Mouse (Mus musculus) adrenal gland, postnatal 14 days (tissue): ENCODE results near the gene Thap4. TPM values are rescaled to one million over a fixed set of nuclear protein-coding genes. Genes with fewer than 3 reads are reported as not detected.

Experiments used
- DNase-seq: peaks from one replicate; pipeline ENCODE4 v3.0.0; 2021; ENCODE audit warnings: mixed read lengths
- total RNA-seq: library from RNA; stranded (reverse); gene quantifications from 2 replicates; pipeline ENCODE4 v1.2.3, GENCODE M21; 2021

The Thap4 gene
- total RNA-seq, 1 experiment from 2014 or later: 45.8 TPM

GRCm38 (mm10) chr1:93746179-93746578, 8.5 kb downstream of the Thap4 start:
- peak; percentile 25 for DNase-seq

DNA sequence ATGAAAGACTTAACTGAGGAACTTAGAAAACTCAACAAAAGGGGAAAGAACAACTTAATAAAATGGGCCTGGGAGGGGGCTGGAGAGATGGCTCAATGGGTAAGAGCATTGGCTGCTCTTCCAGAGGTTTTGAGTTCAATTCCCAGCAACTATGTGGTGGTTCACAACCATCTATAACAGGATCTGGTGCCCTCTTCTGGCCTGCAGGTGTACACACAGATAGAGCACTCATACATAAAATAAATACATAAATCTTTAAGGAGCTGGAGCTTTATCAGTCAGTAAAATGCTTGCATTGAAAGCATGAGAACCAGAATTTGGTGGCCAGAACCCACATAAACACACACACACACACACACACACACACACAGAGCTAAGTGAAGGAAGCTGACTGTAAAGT, 11.8 kb downstream of the Thap4 start:
- no peak for DNase-seq

DNA sequence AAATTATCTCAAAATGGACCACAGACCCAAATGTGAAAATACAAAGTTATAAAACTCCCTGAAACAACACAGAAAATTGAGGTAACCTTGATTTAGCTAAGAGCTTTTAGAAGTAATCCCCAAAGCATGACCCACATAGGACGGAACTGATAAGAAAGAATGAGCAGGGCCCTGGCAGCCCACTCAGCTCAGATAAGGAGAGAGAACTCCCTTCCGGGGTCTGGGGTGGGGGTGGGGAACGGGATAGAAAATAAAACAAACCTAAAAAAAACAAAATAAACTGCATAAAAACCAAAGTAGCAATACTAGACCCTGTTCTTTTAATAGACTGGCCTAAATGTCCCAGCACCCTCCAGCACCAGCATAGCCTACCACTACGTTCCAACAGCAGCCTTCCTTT, 12.7 kb downstream of the Thap4 start:
- no peak for DNase-seq

DNA sequence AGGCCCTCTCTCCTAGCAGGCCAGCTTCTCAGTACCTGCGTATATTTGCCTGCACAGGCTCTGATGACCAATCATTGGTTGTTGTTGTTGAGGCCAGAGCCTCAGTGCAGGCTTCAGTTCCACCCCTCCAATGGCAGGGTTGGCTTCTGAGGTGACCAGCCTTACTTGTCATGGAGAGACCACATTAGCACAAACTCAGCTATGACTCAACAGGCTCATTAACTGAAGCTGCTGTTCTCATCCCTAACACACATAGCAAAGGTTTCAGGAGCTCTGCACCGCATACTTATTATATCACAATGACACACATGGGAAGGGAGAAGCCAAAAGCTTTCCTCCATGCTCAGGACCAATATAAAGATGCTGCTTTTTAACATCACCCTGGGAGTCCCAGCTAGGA, 14.0 kb downstream of the Thap4 start:
- DNase-seq: no peak

DNA sequence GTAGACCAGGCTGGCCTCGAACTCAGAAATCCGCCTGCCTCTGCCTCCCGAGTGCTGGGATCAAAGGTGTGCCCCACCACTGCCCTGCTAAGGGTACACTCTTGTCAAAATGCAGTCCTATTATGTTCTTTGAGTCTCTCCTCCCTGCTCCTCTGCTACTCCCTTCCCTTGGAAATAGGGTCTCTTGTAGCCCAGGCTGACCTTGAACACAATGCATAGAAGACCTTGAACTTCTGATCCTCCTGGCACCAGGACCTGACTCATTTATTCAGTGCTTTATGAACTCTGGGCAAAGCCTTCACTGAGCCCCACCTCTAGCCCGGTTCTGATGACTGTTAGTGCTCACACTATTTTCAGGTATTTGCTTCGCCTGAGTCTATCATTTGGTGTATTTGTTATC, 17.0 kb downstream of the Thap4 start:
- DNase-seq: no peak

DNA sequence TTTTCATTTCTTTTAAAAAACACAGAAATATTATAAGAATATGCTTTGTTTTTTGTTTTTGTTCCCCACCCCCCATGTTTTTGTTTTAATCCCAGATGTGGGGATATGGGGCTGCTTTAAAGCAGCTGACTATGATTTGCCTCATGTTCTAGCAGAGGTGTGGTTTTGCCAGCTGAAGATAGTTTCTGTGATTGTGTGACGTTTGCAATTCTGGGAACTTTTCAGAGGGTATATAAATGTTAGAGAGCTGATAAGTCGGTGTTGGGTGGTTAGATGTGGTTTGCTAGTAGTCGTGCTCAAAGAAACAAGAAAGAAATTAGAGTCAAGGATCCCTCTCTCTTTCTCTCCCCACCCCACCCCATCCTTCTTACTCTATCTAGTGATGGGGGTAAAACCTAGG, 18.8 kb downstream of the Thap4 start:
- no peak for DNase-seq

DNA sequence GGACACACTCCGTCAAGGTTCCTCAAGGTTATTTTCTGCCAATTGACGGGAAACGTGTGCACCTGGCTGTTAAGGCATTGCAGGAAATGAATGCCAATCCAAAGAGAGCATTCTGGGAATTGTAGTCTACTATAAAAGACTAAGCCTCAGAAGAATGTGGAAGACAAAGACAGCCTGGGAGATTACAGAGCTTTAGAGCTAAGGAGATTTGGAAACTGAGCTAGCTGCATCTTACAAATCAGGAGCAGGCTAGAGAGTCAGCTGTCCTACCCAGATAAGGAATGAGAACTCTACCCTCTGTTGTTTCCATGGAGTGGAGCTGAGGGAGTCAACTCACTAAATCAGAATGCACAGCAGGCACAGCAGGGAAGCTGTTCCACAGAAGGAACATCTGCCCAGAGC, 22.8 kb downstream of the Thap4 start:
- DNase-seq: no peak

DNA sequence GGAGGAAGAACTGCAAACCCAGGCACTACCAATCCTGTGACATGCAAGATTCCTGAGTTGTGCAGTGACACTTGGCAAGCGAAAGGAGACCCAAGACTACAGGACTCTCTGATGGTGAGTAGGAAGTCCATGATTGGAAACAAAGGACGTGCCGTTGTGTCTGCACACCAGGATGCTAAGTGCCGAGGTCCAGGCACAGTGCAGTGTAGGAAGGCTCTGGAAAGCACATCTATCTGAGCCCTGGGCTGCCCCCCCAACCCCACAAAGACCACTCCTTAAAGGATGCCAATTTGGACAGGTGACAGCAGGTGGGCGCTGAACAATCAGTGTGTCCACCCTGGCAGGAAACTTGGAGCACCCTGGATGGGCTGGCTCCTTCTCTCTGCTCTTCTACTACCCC, 23.6 kb downstream of the Thap4 start:
- no peak for DNase-seq

DNA sequence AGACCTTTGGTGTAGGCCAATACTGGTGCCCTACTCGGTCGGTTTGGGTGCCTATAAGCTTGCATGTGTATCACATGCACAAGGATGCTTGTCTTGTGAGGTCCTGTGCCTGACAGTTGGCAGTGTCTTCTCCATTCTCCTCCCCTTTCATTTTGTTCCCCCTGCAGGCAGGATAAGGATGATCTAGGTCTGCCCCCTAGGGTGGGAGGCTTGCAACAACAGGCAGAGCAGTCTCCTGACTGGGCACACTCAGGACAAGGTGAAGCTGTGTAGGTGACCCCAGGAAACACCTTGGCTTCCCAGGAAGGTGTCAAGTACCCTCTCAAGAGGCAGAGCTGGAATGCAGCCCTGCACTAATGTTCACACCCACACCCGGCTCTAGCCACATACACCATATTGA, 27.7 kb downstream of the Thap4 start:
- DNase-seq: peak; percentile 85

DNA sequence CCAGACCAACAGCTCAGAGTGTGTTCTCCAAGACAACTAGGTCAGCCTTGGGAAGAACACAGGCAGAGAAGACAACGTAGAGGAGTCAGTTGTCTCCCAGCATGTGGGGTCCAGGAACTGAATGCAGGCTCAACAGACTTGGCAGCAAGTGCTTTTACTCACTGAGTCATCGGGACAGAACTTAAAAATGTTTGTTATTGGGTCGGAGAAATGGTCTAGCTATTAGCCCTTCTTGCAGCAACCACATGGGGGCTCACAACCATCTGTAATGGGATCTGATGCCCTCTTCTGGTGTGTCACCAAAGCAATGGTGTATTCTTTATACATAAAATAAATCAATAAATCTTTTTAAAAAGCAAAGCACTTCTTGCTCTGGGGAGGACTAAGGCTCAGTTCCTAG, 28.5 kb downstream of the Thap4 start:
- peak; percentile 43 for DNase-seq

DNA sequence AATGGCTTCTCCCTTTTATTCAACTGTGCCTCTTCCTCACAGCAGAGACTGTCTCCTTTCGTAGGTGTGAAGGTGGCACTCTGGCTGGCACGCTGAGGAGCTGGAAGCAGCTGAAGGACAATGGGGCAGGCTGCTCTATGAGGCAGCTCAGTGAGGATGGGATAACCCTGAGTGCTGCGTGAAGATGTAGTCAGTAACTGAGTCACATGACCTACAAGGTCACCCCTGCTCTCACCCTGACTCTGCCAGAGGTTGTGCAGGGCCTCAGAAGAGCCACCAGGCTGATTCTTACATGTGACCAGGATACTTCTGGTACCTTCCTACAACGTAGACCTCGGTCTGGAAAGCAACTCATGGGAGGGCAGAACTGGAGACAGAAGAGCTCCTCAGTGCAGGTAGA, 29.0 kb downstream of the Thap4 start:
- DNase-seq: peak; percentile 73

DNA sequence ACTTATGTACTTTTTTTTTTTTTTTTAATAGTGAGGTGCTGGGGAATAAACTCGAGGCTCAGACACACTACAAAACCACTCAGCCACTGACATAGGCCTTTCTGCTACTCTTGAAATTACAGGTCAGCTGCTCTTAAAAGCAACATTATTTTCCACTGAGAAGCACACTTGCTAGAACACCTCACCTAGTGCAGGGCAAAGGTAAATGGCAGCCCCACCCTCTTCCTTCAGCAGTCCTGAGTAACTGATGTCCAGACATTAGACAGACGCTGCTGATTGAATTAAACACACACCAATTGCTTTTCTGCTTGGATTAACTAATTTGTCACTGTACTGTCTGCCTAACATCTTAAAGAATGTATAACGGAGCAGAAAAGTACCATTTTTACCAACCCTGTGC, 30.0 kb downstream of the Thap4 start:
- DNase-seq: no peak

GRCm38 (mm10) chr1:93721557-93721956, 33.1 kb downstream of the Thap4 start:
- no peak for DNase-seq

- peak; percentile 40 for DNase-seq
These were observed 38.5 kb downstream of the Thap4 start for GRCm38 (mm10) chr1:93716166-93716565.

DNA sequence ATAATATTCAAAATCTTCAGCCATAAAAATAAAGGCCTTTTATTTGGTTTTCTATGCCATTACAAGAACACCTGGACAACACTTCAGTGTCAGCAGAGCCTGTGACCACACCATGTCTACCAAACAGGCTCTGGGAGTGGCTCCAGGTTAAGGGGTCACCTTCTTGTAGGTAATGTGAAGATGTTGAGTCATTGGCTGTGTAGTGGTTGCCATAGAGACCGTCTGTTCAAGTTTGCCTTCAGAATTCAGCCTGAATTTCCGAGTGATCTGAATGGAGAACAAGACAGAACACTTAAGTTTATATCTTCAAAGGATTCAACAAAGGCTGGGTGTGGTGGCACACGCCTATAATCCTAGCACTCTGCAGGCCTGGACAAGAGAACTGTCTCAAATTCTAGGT, 49.3 kb downstream of the Thap4 start:
- no peak for DNase-seq

DNA sequence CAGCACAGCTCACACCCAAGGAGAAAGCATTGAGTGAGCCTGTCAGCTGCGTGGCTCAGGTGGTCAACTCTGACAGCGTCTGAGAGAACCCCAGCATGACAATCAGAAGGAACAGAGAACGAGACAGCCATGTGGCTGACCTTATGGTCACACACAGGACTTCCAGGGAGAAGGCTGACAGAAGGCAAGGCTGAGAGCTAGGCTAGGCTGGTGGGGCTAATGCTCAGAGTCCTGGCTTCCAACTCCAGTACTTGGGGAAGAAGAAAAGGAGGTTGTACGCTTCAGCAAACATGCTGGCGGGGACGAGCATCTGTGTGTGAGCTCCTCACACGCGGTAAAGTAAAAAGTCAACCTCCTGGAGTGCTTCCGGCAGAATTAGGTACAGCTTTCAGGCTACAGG, 50.3 kb downstream of the Thap4 start:
- DNase-seq: no peak

DNA sequence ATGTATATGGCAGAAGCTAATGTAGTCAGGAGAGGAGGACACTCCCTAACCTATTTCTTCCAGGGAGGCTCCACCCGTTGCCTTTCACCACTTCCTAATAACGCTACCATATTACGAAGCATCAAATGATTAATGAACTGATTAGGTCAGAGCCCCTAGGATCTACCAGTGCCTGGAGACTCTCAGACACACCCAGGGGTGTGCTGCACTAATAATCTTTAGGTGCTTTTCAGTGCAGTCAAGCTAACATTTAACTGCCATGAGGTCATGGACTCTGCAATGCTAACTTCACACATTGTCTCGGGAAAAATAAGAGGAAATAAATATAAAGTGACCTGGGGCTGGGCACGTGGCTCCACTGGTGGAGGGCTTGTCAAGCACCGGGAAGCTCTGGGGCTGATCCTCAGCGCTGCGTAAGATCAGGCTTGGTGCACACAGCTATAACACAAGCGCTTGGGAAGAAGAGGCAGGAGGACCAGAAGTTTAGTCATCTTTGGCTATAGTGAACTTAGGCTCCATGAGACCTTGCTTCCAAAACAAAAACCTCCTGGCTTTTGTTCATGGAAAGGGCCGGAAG, 51.1 kb downstream of the Thap4 start:
- DNase-seq: no peak

GRCm38 (mm10) chr1:93702106-93702505, 52.6 kb downstream of the Thap4 start:
- DNase-seq: no peak

DNA sequence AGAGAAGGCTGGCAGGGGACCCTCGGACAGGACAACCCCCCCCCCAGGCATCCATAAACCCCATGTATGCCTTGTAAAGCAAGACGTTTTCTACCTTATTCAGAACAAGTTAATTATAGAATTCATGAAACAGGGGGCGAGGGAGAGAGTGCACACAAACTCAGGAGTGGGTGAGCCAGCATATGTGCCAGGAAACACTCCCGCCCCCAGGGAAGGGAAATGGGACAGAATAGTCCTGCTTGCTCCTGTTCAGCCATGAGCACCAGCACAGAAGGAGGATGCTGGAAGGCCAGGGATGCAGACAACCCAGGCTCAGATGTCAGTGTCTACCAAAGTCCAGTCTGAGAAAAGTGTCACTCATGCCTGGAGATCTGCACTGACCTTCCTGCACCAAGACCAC, 55.5 kb downstream of the Thap4 start:
- DNase-seq: no peak

GRCm38 (mm10) chr1:93697317-93697716, 57.3 kb downstream of the Thap4 start:
- DNase-seq: no peak

GRCm38 (mm10) chr1:93694966-93695365, 59.7 kb downstream of the Thap4 start:
- peak; percentile 80 for DNase-seq

DNA sequence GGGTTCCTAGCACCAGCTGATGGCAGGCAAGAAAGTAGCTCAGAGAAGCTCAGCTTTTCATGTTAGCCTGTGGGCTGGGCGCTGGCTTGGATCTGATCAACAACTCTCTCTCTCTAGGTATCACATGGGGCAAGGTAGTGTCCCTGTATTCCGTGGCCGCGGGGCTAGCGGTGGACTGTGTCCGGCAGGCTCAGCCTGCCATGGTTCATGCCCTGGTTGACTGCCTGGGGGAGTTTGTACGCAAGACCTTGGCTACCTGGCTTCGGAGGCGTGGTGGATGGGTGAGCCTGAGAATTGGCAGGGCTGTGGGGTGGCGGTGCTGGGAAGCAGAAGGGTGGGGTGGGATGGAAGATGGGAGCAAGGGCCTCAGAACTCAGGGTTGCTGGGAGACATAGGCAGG, 60.7 kb downstream of the Thap4 start:
- no peak for DNase-seq

- no peak for DNase-seq
These were observed 61.2 kb downstream of the Thap4 start for GRCm38 (mm10) chr1:93693502-93693901.

DNA sequence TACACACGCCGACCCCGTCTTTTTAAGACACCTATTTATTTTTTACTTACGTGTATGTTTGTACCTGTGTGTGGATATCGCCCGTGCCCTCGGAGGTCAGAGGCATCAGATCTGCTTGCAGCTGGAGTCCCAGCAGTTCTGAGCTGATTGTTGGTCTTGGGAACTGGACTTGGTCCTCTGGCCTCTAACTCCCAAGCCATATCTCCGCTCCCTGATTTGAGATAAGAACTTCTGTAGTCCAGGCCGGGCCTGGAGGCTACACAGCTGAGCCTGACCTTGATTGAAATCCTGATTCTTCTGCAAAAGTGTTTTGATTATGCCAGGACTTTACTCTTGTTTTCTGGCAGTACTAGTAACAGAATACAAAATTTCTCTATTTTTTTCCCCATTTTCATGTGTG, 61.9 kb downstream of the Thap4 start:
- DNase-seq: no peak

GRCm38 (mm10) chr1:93691786-93692357, 62.8 kb downstream of the Thap4 start:
- DNase-seq: peak; percentile 14
